Mouse (Mus musculus): ENCODE results near the gene Cd82. TPM values are rescaled to one million over a fixed set of nuclear protein-coding genes. Genes with fewer than 3 reads are reported as not detected.
A peak's percentile ranks its signal among the peaks of the same experiment; 100 is the strongest.

The Cd82 gene
- polyA plus RNA-seq, 1 experiment = 42.7 TPM

- Histone ChIP-seq H3K4me1 (ENCODE audit: control insufficient read depth) (no peaks in the 10 kb centered on the region), H3K4me3 (replicated peaks) (no peak overlapping the region), H3K27me3 (ENCODE audit: control insufficient read depth) (peaks cover 3% of the 10 kb centered on the region), H3K9me3 (ENCODE audit: control insufficient read depth, low read length) (no peaks in the 10 kb centered on the region), H3K36me3 (ENCODE audit: control insufficient read depth) (no peaks in the 10 kb centered on the region)
- TF ChIP-seq GATA1 (IDR thresholded peaks at IDR 0.05; ENCODE audit: low read length) = 0 out of 2 replicates have a peak, but pooled peaks have one; percentile 10
- no peak for TF ChIP-seq TAL1 (IDR thresholded peaks at IDR 0.05; ENCODE audit: low read length)
Observed at GRCm38 (mm10) chr2:93390170-93390926, 72.6 kb downstream of the Cd82 start.

GRCm38 (mm10) chr2:93386958-93387357, 76.0 kb downstream of the Cd82 start:
- no peaks in the 10 kb centered on the region for H3K36me3 ChIP-seq (ENCODE audit: control insufficient read depth)
- H3K9me3 ChIP-seq (ENCODE audit: control insufficient read depth, low read length) = no peaks in the 10 kb centered on the region
- H3K4me1 ChIP-seq (ENCODE audit: control insufficient read depth) = no peaks in the 10 kb centered on the region
- TF ChIP-seq TAL1 (IDR thresholded peaks at IDR 0.05; ENCODE audit: low read length) (no peak), GATA1 (IDR thresholded peaks at IDR 0.05; ENCODE audit: low read length) (no peak)
- no peak overlapping the region for H3K4me3 ChIP-seq (replicated peaks)
- H3K27me3 ChIP-seq (ENCODE audit: control insufficient read depth) = peaks cover 3% of the 10 kb centered on the region

GRCm38 (mm10) chr2:93383831-93384230, 79.1 kb downstream of the Cd82 start:
- no peak for TF ChIP-seq GATA1 (IDR thresholded peaks at IDR 0.05; ENCODE audit: low read length)
- TF ChIP-seq TAL1 (IDR thresholded peaks at IDR 0.05; ENCODE audit: low read length) = no peak
- Histone ChIP-seq H3K4me1 (ENCODE audit: control insufficient read depth) (no peaks in the 10 kb centered on the region), H3K9me3 (ENCODE audit: control insufficient read depth, low read length) (no peaks in the 10 kb centered on the region), H3K27me3 (ENCODE audit: control insufficient read depth) (no peaks in the 10 kb centered on the region; the same call in 1 of the 2 replicates), H3K36me3 (ENCODE audit: control insufficient read depth) (no peaks in the 10 kb centered on the region), H3K4me3 (replicated peaks) (no peak overlapping the region)

GRCm38 (mm10) chr2:93380680-93381089, 82.3 kb downstream of the Cd82 start:
- Histone ChIP-seq H3K4me3 (replicated peaks) (no peak overlapping the region), H3K9me3 (ENCODE audit: control insufficient read depth, low read length) (no peaks in the 10 kb centered on the region), H3K4me1 (ENCODE audit: control insufficient read depth) (no peaks in the 10 kb centered on the region), H3K36me3 (ENCODE audit: control insufficient read depth) (no peaks in the 10 kb centered on the region), H3K27me3 (ENCODE audit: control insufficient read depth) (no peaks in the 10 kb centered on the region)
- TF ChIP-seq GATA1 (IDR thresholded peaks at IDR 0.05; ENCODE audit: low read length) (no peak), TAL1 (IDR thresholded peaks at IDR 0.05; ENCODE audit: low read length) (no peak)

DNA sequence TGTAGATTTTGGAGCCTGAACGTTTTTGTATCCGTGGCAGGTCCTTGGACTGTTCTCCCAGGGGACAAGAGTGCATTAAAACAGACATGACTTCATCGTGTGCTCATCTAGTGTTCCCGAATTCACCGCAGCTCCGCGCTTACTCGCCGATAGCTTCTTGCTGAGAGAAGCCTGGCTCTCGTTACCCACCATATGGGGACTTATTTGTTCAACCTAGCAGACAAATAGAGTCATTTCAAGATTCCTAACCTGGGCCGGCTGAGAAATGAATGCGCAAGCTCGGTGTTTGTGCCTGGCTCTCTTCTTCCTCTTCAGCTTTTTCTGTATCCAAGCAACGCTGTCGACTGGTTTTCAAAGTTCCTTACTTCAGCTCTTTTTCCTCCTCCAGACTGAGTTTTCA, 85.1 kb downstream of the Cd82 start:
- Histone ChIP-seq H3K27me3 (ENCODE audit: control insufficient read depth) (no peaks in the 10 kb centered on the region), H3K4me1 (ENCODE audit: control insufficient read depth) (no peaks in the 10 kb centered on the region), H3K36me3 (ENCODE audit: control insufficient read depth) (no peaks in the 10 kb centered on the region), H3K9me3 (ENCODE audit: control insufficient read depth, low read length) (no peaks in the 10 kb centered on the region), H3K4me3 (replicated peaks) (no peak overlapping the region)
- TF ChIP-seq TAL1 (IDR thresholded peaks at IDR 0.05; ENCODE audit: low read length) = no peak
- TF ChIP-seq GATA1 (IDR thresholded peaks at IDR 0.05; ENCODE audit: low read length) = no peak

DNA sequence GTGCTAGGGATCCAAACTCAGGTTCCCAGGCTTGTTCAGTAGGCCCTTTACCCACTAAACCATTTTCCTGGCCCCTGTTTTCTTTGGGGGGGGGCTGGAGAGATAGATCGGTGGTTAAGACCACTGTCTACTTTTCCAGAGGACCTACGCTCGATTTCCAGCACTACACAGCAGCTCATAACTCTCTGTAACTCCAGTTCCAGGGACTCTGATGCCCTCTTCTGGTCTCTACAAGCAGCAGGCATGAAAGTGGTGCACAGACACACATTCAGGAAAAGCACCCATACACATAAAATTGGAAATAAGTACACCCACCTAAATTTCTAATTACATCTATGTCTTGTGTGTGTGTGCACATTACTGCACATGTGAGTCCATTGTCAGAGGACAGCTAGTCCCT, 85.8 kb downstream of the Cd82 start:
- H3K27me3 ChIP-seq (ENCODE audit: control insufficient read depth) = no peaks in the 10 kb centered on the region
- H3K4me1 ChIP-seq (ENCODE audit: control insufficient read depth) = no peaks in the 10 kb centered on the region
- H3K36me3 ChIP-seq (ENCODE audit: control insufficient read depth) = no peaks in the 10 kb centered on the region
- TF ChIP-seq GATA1 (IDR thresholded peaks at IDR 0.05; ENCODE audit: low read length) = no peak
- no peak for TF ChIP-seq TAL1 (IDR thresholded peaks at IDR 0.05; ENCODE audit: low read length)
- no peaks in the 10 kb centered on the region for H3K9me3 ChIP-seq (ENCODE audit: control insufficient read depth, low read length)
- H3K4me3 ChIP-seq (replicated peaks) = no peak overlapping the region

GRCm38 (mm10) chr2:93372872-93373271, 90.1 kb downstream of the Cd82 start:
- H3K9me3 ChIP-seq (ENCODE audit: control insufficient read depth, low read length) = no peaks in the 10 kb centered on the region
- H3K4me1 ChIP-seq (ENCODE audit: control insufficient read depth) = no peaks in the 10 kb centered on the region
- H3K4me3 ChIP-seq (replicated peaks) = no peak overlapping the region
- TF ChIP-seq GATA1 (IDR thresholded peaks at IDR 0.05; ENCODE audit: low read length) (no peak), TAL1 (IDR thresholded peaks at IDR 0.05; ENCODE audit: low read length) (no peak)
- no peaks in the 10 kb centered on the region for H3K36me3 ChIP-seq (ENCODE audit: control insufficient read depth)
- H3K27me3 ChIP-seq (ENCODE audit: control insufficient read depth) = peaks cover 18% of the 10 kb centered on the region

DNA sequence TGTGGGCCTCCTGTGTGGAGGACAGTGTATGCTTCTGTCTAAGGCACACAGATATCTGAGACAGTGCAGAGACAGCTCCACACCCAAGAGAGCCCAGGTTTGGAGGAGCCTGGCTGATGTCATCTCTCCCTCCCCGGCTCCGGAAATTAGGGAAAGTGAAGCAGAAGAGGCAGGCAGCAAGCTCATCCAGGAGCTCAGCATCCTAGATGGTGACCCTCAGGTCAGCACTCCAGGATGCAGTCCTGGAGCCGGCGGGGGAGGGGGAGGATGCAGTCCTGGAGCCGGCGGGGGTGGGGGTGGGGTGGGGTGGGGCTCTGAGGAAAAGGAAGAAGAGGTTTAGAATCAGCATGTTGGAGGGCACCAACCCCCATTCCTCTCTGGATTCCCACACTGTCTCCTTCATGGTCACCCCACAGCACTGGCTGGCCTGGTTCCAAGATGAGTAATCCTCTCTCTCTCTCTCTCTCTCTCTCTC, 90.8 kb downstream of the Cd82 start:
- H3K9me3 ChIP-seq (ENCODE audit: control insufficient read depth, low read length) = no peaks in the 10 kb centered on the region
- no peaks in the 10 kb centered on the region for H3K4me1 ChIP-seq (ENCODE audit: control insufficient read depth)
- no peak for TF ChIP-seq TAL1 (IDR thresholded peaks at IDR 0.05; ENCODE audit: low read length)
- TF ChIP-seq GATA1 (IDR thresholded peaks at IDR 0.05; ENCODE audit: low read length) = no peak
- no peaks in the 10 kb centered on the region for H3K36me3 ChIP-seq (ENCODE audit: control insufficient read depth)
- no peak overlapping the region for H3K4me3 ChIP-seq (replicated peaks)
- peaks cover 20% of the 10 kb centered on the region for H3K27me3 ChIP-seq (ENCODE audit: control insufficient read depth)

Other genes starting within 250 kb of the Cd82 start
- gene Tspan18, start 128.6 kb downstream of the Cd82 start, polyA plus RNA-seq (2012) = 0.18 and 0.50 TPM in 2 replicates
- not detected in 2 replicates for gene Gm10803, start 97.4 kb upstream of the Cd82 start, polyA plus RNA-seq (2012)
- 0.01 TPM in 1 of 2 replicates, not detected in the other for gene Alx4, start 179.2 kb upstream of the Cd82 start, polyA plus RNA-seq (2012)